Mouse (Mus musculus): ENCODE data around the gene Btd. TPM values are rescaled to one million over a fixed set of nuclear protein-coding genes. Genes with fewer than 3 reads are reported as not detected.

Gene Btd
- polyA plus RNA-seq, 1 experiment from 2014 or later: 19.8 TPM

Other genes with a start within 250 kb of the Btd start
- gene Sh3bp5, start 204.9 kb upstream of the Btd start, polyA plus RNA-seq (2015; fragmentation: Nextera tagmentation; extraction: Ambion mirVana): 26.7 and 28.2 TPM in 2 replicates
- 11.7 and 12.0 TPM in 2 replicates for gene Eaf1, start 146.6 kb upstream of the Btd start, polyA plus RNA-seq (2015; fragmentation: Nextera tagmentation; extraction: Ambion mirVana)
- 38.7 and 42.9 TPM in 2 replicates for gene Mettl6, start 146.0 kb upstream of the Btd start, polyA plus RNA-seq (2015; fragmentation: Nextera tagmentation; extraction: Ambion mirVana)
- gene Colq, start 49.7 kb upstream of the Btd start, polyA plus RNA-seq (2015; fragmentation: Nextera tagmentation; extraction: Ambion mirVana): 8.1 and 8.3 TPM in 2 replicates
- 2.1 TPM in 1 of 2 replicates, not detected in the other for gene Gm49387, start 150 bp upstream of the Btd start, polyA plus RNA-seq (2015; fragmentation: Nextera tagmentation; extraction: Ambion mirVana)
- 10.2 and 10.7 TPM in 2 replicates for gene Hacl1, start 258 bp downstream of the Btd start, polyA plus RNA-seq (2015; fragmentation: Nextera tagmentation; extraction: Ambion mirVana)
- gene Ankrd28, start 189.6 kb downstream of the Btd start, polyA plus RNA-seq (2015; fragmentation: Nextera tagmentation; extraction: Ambion mirVana): 4.8 and 4.9 TPM in 2 replicates